Mouse (Mus musculus) midbrain, postnatal 0 days (tissue): Measurements from ENCODE around the gene Tle6. TPM values are rescaled to one million over a fixed set of nuclear protein-coding genes. Genes with fewer than 3 reads are reported as not detected.
A peak's percentile ranks its signal among the peaks of the same experiment; 100 is the strongest.

Experiments used
- ATAC-seq: fragments of 200-750 bp; cut with Nextera tagmentation; 2 replicates; pipeline ENCODE4 v1.8.0; 2017; ENCODE audit warnings: moderate number of reproducible peaks, mild to moderate bottlenecking, moderate TSS enrichment, moderate library complexity; ENCODE audit not compliant: low FRiP score
- DNase-seq: peaks from one replicate; pipeline ENCODE4 v3.0.0-alpha.2; 2015; ENCODE audit warnings: low spot score
- H3K27ac ChIP-seq: fragments of 300-500 bp; sonication (generic); 2 replicates; pipeline ENCODE4 v1.5.1; 2014; ENCODE audit warnings: low read depth, mild to moderate bottlenecking, low read length, mixed read lengths
- H3K27me3 ChIP-seq: fragments of 300-500 bp; sonication (generic); 2 replicates; pipeline ENCODE4 v1.6.1; 2014; ENCODE audit warnings: low read length, control low read depth, mixed read lengths; ENCODE audit not compliant: insufficient read depth
- H3K36me3 ChIP-seq: fragments of 300-500 bp; sonication (generic); 2 replicates; pipeline ENCODE4 v1.6.1; 2014; ENCODE audit warnings: low read length, control low read depth, mixed read lengths; ENCODE audit not compliant: insufficient read depth
- H3K4me1 ChIP-seq: fragments of 300-500 bp; sonication (generic); 2 replicates; pipeline ENCODE4 v1.6.1; 2014; ENCODE audit warnings: mild to moderate bottlenecking, control low read depth, antibody characterized with exemption, low read length, mixed read lengths; ENCODE audit not compliant: insufficient read depth
- H3K4me2 ChIP-seq: fragments of 300-500 bp; sonication (generic); 2 replicates; pipeline ENCODE4 v1.6.1; 2014; ENCODE audit warnings: low read depth, mild to moderate bottlenecking, low read length, mixed read lengths; ENCODE audit not compliant: poor library complexity, severe bottlenecking
- H3K4me3 ChIP-seq: fragments of 300-500 bp; sonication (generic); 2 replicates; pipeline ENCODE4 v1.5.1; 2014; ENCODE audit warnings: low read depth, mild to moderate bottlenecking, low read length, moderate library complexity
- H3K9ac ChIP-seq: fragments of 300-500 bp; sonication (generic); replicated peaks from 2 replicates; pipeline ENCODE4 v1.6.1; 2014; ENCODE audit warnings: mild to moderate bottlenecking, low read length, moderate library complexity, mixed read lengths; ENCODE audit not compliant: poor library complexity, severe bottlenecking
- H3K9me3 ChIP-seq: fragments of 300-500 bp; sonication (generic); 2 replicates; pipeline ENCODE4 v1.6.1; 2016; ENCODE audit warnings: low read length, control low read depth
- CTCF ChIP-seq: IDR thresholded peaks from 2 replicates; pipeline ENCODE4 v1.5.1; 2016; ENCODE audit warnings: antibody characterized with exemption, mild to moderate bottlenecking
- whole genome bisulfite sequencing: fragments of 180-500 bp; shearing (Covaris S2); extraction: QIAGEN DNeasy Blood & Tissue Kit; methylation state at CpG from one replicate; pipeline ENCODE4 v1.1.7; 2014; 5-methylcytosine and 5-hydroxymethylcytosine counted together
- polyA plus RNA-seq: library from polyadenylated mRNA; unstranded; fragments of >200 nt; fragmentation: Nextera tagmentation; extraction: Ambion mirVana; gene quantifications from 2 replicates; pipeline ENCODE4 v1.2.1, GENCODE M21; 2015
- total RNA-seq: library from RNA; depleted of rRNA; stranded (reverse); fragments of >200 nt; gene quantifications from 2 replicates; pipeline ENCODE4 v1.2.3, GENCODE M21; 2014

Tle6 gene
- total and polyA plus RNA-seq, 2 experiments from 2014 or later: 7.5 to 13.3 TPM

DNA sequence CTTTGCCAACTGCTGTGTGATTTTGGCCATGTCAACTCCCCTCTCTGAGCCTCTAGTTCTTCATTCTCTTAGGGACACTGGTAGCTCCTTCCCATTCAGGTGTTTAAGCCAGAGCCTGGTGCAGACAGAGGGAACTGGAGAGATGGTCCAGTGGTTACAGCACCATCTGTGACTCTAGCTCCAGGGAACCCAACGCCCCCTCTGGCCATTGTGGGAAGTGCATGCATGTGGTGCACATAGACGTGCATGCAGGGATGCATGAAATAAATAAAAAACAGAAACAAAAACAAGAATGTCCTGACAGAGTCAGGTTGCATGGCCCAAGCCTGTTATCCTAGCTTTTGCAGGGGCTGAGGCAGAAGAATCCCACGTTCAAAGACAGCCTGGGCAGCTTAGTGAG is 44.6 kb downstream of the Tle6 start:
- peaks cover 11% of the 10 kb centered on the region; the same call in 1 of the 2 replicates for H3K4me1 ChIP-seq
- no peaks in the 10 kb centered on the region for H3K9me3 ChIP-seq
- H3K9ac ChIP-seq: no peak overlapping the region
- DNase-seq (no peak), ATAC-seq (no peak)
- 77% methylated on average over 3 of the region's 3 CpGs for WGBS
- TF ChIP-seq CTCF: peak; percentile 65
- H3K27ac ChIP-seq: no peak overlapping the region
- no peaks in the 10 kb centered on the region for H3K27me3 ChIP-seq
- H3K4me3 ChIP-seq: no peak overlapping the region
- H3K36me3 ChIP-seq: no peaks in the 10 kb centered on the region
- H3K4me2 ChIP-seq: no peak overlapping the region

DNA sequence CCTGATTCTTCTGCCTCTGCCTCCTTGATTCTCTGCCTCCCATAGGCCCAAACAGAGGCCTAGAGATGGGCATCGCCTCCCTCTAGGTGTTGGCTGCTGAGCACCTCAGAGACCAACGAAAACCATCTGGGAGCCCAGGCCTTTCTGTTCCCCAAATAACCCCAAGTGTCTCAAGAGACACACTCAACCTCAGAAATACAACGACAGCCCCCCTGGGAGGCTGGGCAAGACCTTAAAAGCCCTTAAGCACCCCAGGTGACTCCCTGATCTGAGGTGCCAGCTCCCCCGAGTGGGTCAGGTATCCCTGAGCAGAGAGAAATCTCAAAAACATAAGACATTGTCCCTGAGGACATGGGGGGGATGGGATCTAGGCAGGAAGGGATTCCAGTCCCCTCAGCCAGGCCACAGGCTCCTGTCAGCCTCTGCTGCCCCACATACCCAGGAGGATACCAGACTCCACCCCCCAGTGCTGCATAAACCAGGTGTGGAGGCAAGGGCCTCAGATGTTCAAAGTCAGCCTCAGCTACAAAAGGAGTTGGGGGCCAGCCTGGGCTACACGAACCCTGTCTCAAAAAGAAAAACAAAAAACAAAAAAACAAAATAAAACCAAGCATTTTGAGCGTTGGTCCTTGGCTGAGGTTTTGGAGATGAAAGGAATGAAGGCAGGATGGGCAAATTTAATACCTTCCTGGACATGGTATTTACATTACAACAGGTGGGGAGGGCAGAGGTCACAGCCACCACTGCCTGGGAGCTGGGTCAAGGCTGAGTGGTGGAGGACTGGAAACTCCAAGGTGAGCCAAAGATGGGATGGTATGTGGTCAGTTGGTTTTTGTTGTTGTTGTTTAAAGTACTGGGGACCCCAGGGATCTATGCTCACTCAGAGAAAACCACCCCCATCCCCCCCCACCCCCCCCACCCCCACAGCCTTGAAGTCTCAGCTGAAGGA is 46.8 kb downstream of the Tle6 start:
- ATAC-seq (no peak), DNase-seq (no peak)
- Histone ChIP-seq H3K36me3 (no peaks in the 10 kb centered on the region), H3K27ac (no peak overlapping the region), H3K27me3 (no peaks in the 10 kb centered on the region), H3K4me2 (no peak overlapping the region), H3K4me1 (0 out of 2 replicates have a peak, but pooled peaks cover 5% of the 10 kb centered on the region), H3K9ac (no peak overlapping the region), H3K9me3 (no peaks in the 10 kb centered on the region), H3K4me3 (no peak overlapping the region)
- 89% methylated on average over 6 of the region's 6 CpGs for WGBS
- no peak for TF ChIP-seq CTCF

- Histone ChIP-seq H3K4me1 (0 out of 2 replicates have a peak, but pooled peaks cover 5% of the 10 kb centered on the region), H3K36me3 (no peaks in the 10 kb centered on the region), H3K4me2 (no peak overlapping the region), H3K9ac (no peak overlapping the region), H3K27me3 (no peaks in the 10 kb centered on the region), H3K9me3 (no peaks in the 10 kb centered on the region), H3K4me3 (no peak overlapping the region), H3K27ac (no peak overlapping the region)
- DNase-seq: no peak
- ATAC-seq: no peak
- peak; percentile 68 for TF ChIP-seq CTCF
- WGBS: 88% methylated on average over 5 of the region's 5 CpGs
Observed at GRCm38 (mm10) chr10:81553232-81553631, 47.6 kb downstream of the Tle6 start.

DNA sequence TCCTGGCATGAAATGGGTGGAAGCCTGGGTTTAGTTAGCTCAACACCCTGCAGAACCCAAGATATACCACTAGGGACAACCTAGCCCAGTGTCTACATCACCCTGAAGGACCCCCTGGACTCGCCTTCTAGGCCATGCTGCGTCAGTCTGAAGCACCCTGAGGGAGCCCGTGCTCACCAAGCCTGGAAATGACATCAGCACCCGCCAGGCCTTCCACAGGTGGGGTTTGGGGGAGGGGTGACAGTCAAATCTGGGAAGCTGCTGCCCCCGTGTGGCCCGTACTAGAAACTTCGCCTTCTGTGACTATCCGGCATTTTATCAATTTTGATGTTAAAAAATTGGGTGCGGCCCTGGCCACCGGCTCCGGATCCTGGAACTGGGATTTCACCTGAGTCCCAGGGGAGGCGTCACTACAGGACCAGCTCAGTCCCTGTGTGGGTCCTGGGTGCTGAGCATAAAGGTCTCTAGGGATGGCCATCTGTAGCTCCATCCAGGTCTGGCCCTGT is 49.2 kb downstream of the Tle6 start:
- peak; percentile 91 for TF ChIP-seq CTCF
- DNase-seq: peak; percentile 94
- Histone ChIP-seq H3K4me3 (peak overlapping the region; percentile 17), H3K36me3 (no peaks in the 10 kb centered on the region), H3K9me3 (no peaks in the 10 kb centered on the region), H3K4me2 (peak overlapping the region; percentile 32; the same call in 1 of the 2 replicates), H3K9ac (no peak overlapping the region), H3K27me3 (no peaks in the 10 kb centered on the region), H3K27ac (peak overlapping the region; percentile 67), H3K4me1 (0 out of 2 replicates have a peak, but pooled peaks cover 5% of the 10 kb centered on the region)
- 2% methylated on average over 12 of the region's 12 CpGs for WGBS
- peak; percentile 91 for ATAC-seq

DNA sequence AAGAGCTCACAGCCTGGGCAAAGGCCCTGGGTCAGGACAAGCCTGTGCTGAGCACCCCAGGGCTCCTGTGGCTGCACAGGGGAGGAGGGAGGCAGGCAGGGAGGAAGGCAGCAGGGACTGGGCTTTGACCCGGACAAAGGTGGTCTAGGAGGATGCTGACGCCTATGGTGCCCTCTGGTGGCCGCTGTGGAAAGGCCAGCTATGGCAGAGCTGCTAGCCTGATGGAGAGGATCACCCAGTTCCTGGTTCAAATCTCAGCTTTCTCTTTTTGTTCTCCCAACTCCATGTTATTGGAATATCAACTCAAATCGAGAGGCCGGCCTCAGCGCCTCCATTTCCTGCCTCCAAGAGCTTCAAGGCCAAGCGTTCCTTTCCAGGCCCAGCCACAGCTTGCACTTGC is 50.6 kb downstream of the Tle6 start:
- TF ChIP-seq CTCF: peak; percentile 73
- WGBS: 12% methylated on average over 7 of the region's 7 CpGs
- no peak overlapping the region for H3K4me2 ChIP-seq
- H3K36me3 ChIP-seq: no peaks in the 10 kb centered on the region
- no peak for ATAC-seq
- no peaks in the 10 kb centered on the region for H3K9me3 ChIP-seq
- H3K4me1 ChIP-seq: 0 out of 2 replicates have a peak, but pooled peaks cover 5% of the 10 kb centered on the region
- no peaks in the 10 kb centered on the region for H3K27me3 ChIP-seq
- DNase-seq: peak; percentile 39
- H3K9ac ChIP-seq: no peak overlapping the region
- no peak overlapping the region for H3K27ac ChIP-seq
- no peak overlapping the region for H3K4me3 ChIP-seq

GRCm38 (mm10) chr10:81548944-81549343 is 51.9 kb downstream of the Tle6 start:
- no peak for TF ChIP-seq CTCF
- 71% methylated on average over 5 of the region's 5 CpGs for WGBS
- DNase-seq (no peak), ATAC-seq (no peak)
- no peak overlapping the region for H3K4me2 ChIP-seq
- H3K4me1 ChIP-seq: peaks cover 5% of the 10 kb centered on the region; the same call in 1 of the 2 replicates
- H3K4me3 ChIP-seq: no peak overlapping the region
- H3K27me3 ChIP-seq: no peaks in the 10 kb centered on the region
- H3K9ac ChIP-seq: no peak overlapping the region
- no peaks in the 10 kb centered on the region for H3K36me3 ChIP-seq
- H3K27ac ChIP-seq: no peak overlapping the region
- H3K9me3 ChIP-seq: no peaks in the 10 kb centered on the region
